Mouse (Mus musculus): ENCODE measurements around the gene Olfr1389. TPM values are rescaled to one million over a fixed set of nuclear protein-coding genes. Genes with fewer than 3 reads are reported as not detected.

The Olfr1389 gene
- not detected for polyA plus RNA-seq (2014; fragmentation: Illumina TruSeq; extraction: RNeasy Lipid Tissue Mini Kit (QIAGEN cat#74804); ENCODE audit: insufficient read depth, low read depth, low replicate concordance)

DNA sequence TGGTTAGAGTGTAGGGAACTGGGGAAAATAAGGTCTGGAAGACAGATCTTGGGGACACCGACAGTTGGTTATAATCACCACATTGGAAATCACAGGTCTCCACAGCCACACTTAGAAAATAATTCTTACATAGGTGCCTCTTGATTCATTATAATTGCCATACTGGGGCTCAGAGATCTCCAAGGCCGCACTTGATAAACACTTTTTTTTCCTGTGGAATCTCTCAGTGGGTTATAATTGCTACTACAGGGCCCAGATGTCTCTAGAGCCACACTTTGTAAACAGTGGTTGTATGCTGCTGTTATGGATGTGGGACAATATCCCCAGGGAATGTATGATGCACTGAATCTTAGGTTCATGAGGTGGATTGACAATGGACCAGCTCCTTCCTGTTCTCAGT, at the start of gene Olfr1389:
TSS of gene Olfr1389 (plus strand) at position 301 of the 400 bp plus-strand sequence.

DNA sequence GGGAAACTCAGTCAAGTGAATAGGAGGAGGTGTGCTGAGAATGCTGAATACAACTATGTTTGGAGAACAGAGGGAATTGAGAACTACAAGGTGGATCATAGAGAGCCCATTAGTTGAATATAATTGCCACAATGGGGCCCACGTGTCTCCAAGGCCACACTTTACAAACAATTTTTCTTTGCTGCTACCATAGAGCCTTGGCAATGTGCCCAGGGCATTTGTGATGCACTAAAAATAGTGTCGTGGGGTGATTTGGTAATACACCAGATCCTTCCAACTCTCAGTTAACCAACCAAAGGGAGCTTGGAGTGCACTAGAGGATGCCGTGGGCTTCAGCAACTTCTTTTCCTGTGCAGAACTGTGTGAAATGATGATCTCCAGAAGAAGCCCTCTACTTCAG, 13.5 kb downstream of the Olfr1389 start, which contains the start of gene Olfr1388:
TSS of gene Olfr1388 (plus strand) at position 214 of the 400 bp plus-strand sequence.

DNA sequence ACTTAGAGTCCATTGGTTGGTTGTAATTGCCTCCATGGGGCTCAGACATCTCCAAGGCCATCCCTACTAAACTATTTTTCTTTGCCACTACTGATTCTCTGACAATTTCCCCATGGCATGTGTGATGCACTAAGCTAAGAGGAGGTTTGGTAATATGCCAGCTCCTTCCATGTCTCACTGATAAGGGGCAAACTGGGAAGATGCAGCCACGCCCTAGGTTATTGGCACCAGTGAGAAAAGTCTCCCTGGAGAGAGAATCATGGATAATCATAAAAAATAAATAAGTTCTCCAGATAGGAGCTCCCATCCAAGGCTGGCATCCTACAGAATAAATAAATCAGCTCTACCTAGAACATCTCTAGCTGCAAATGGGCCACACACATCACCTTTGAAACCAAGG, 32.2 kb downstream of the Olfr1389 start, which contains the start of gene Olfr1387:
TSS of gene Olfr1387 (plus strand) at position 301 of the 400 bp plus-strand sequence.

GRCm38 (mm10) chr11:49464746-49465145, 41.9 kb downstream of the Olfr1389 start, which contains the start of gene Olfr1386:
Gene Olfr1386, plus strand, starts transcription at chr11:49465046.

Other genes with a start within 250 kb of the Olfr1389 start
- gene Btnl9, start 235.9 kb upstream of the Olfr1389 start, polyA plus RNA-seq (2014; fragmentation: Illumina TruSeq; extraction: RNeasy Lipid Tissue Mini Kit (QIAGEN cat#74804); ENCODE audit: insufficient read depth, low read depth, low replicate concordance), result 0.89 TPM
- gene Zfp62, start 219.8 kb upstream of the Olfr1389 start, polyA plus RNA-seq (2014; fragmentation: Illumina TruSeq; extraction: RNeasy Lipid Tissue Mini Kit (QIAGEN cat#74804); ENCODE audit: insufficient read depth, low read depth, low replicate concordance), result 10.9 TPM
- 66.7 TPM for gene Mgat1, start 178.9 kb upstream of the Olfr1389 start, polyA plus RNA-seq (2014; fragmentation: Illumina TruSeq; extraction: RNeasy Lipid Tissue Mini Kit (QIAGEN cat#74804); ENCODE audit: insufficient read depth, low read depth, low replicate concordance)
- not detected for gene Olfr1393, start 144.8 kb upstream of the Olfr1389 start, polyA plus RNA-seq (2014; fragmentation: Illumina TruSeq; extraction: RNeasy Lipid Tissue Mini Kit (QIAGEN cat#74804); ENCODE audit: insufficient read depth, low read depth, low replicate concordance)
- gene Olfr1392, start 137.8 kb upstream of the Olfr1389 start, polyA plus RNA-seq (2014; fragmentation: Illumina TruSeq; extraction: RNeasy Lipid Tissue Mini Kit (QIAGEN cat#74804); ENCODE audit: insufficient read depth, low read depth, low replicate concordance), result not detected
- gene Olfr10, start 118.3 kb upstream of the Olfr1389 start, polyA plus RNA-seq (2014; fragmentation: Illumina TruSeq; extraction: RNeasy Lipid Tissue Mini Kit (QIAGEN cat#74804); ENCODE audit: insufficient read depth, low read depth, low replicate concordance), result not detected
- gene Olfr1391, start 100.3 kb upstream of the Olfr1389 start, polyA plus RNA-seq (2014; fragmentation: Illumina TruSeq; extraction: RNeasy Lipid Tissue Mini Kit (QIAGEN cat#74804); ENCODE audit: insufficient read depth, low read depth, low replicate concordance), result not detected
- not detected for gene Olfr1390, start 87.9 kb upstream of the Olfr1389 start, polyA plus RNA-seq (2014; fragmentation: Illumina TruSeq; extraction: RNeasy Lipid Tissue Mini Kit (QIAGEN cat#74804); ENCODE audit: insufficient read depth, low read depth, low replicate concordance)
- not detected for gene Olfr1388, start 13.6 kb downstream of the Olfr1389 start, polyA plus RNA-seq (2014; fragmentation: Illumina TruSeq; extraction: RNeasy Lipid Tissue Mini Kit (QIAGEN cat#74804); ENCODE audit: insufficient read depth, low read depth, low replicate concordance)
- not detected for gene Olfr1387, start 32.3 kb downstream of the Olfr1389 start, polyA plus RNA-seq (2014; fragmentation: Illumina TruSeq; extraction: RNeasy Lipid Tissue Mini Kit (QIAGEN cat#74804); ENCODE audit: insufficient read depth, low read depth, low replicate concordance)
- gene Olfr1386, start 42.0 kb downstream of the Olfr1389 start, polyA plus RNA-seq (2014; fragmentation: Illumina TruSeq; extraction: RNeasy Lipid Tissue Mini Kit (QIAGEN cat#74804); ENCODE audit: insufficient read depth, low read depth, low replicate concordance), result not detected
- not detected for gene Olfr1385, start 66.0 kb downstream of the Olfr1389 start, polyA plus RNA-seq (2014; fragmentation: Illumina TruSeq; extraction: RNeasy Lipid Tissue Mini Kit (QIAGEN cat#74804); ENCODE audit: insufficient read depth, low read depth, low replicate concordance)
- gene Olfr1384, start 83.7 kb downstream of the Olfr1389 start, polyA plus RNA-seq (2014; fragmentation: Illumina TruSeq; extraction: RNeasy Lipid Tissue Mini Kit (QIAGEN cat#74804); ENCODE audit: insufficient read depth, low read depth, low replicate concordance), result not detected
- gene Olfr1383, start 96.6 kb downstream of the Olfr1389 start, polyA plus RNA-seq (2014; fragmentation: Illumina TruSeq; extraction: RNeasy Lipid Tissue Mini Kit (QIAGEN cat#74804); ENCODE audit: insufficient read depth, low read depth, low replicate concordance), result not detected
- gene Olfr1382, start 105.2 kb downstream of the Olfr1389 start, polyA plus RNA-seq (2014; fragmentation: Illumina TruSeq; extraction: RNeasy Lipid Tissue Mini Kit (QIAGEN cat#74804); ENCODE audit: insufficient read depth, low read depth, low replicate concordance), result not detected
- not detected for gene Olfr1381, start 120.4 kb downstream of the Olfr1389 start, polyA plus RNA-seq (2014; fragmentation: Illumina TruSeq; extraction: RNeasy Lipid Tissue Mini Kit (QIAGEN cat#74804); ENCODE audit: insufficient read depth, low read depth, low replicate concordance)
- not detected for gene Olfr1380, start 133.8 kb downstream of the Olfr1389 start, polyA plus RNA-seq (2014; fragmentation: Illumina TruSeq; extraction: RNeasy Lipid Tissue Mini Kit (QIAGEN cat#74804); ENCODE audit: insufficient read depth, low read depth, low replicate concordance)
- 7.2 TPM for gene Flt4, start 186.2 kb downstream of the Olfr1389 start, polyA plus RNA-seq (2014; fragmentation: Illumina TruSeq; extraction: RNeasy Lipid Tissue Mini Kit (QIAGEN cat#74804); ENCODE audit: insufficient read depth, low read depth, low replicate concordance)
- 1,932 TPM for gene Scgb3a1, start 240.5 kb downstream of the Olfr1389 start, polyA plus RNA-seq (2014; fragmentation: Illumina TruSeq; extraction: RNeasy Lipid Tissue Mini Kit (QIAGEN cat#74804); ENCODE audit: insufficient read depth, low read depth, low replicate concordance)